ENCODE assay signal across 8 mouse cellular contexts in genomic region chr5:137072079-137072960, GRCm38 (mm10). TPM values are rescaled to one million over a fixed set of nuclear protein-coding genes. Genes with fewer than 3 reads are reported as not detected.
DNase-seq lines count a peak whose midpoint lies in the region; ATAC-seq lines count a peak whose summit lies in the region.

Gene Serpine1, minus strand, starts transcription at chr5:137072268.

- H3K36me3 ChIP-seq in hindbrain, embryonic 10.5 days = no peaks in the 10 kb centered on the region

- peak; percentile 27 for DNase-seq in T-cell, adult 2 months (ENCODE audit: low spot score)
- peak; percentile 36 for DNase-seq in cerebellum, adult 9-10 months
- peak; percentile 62 for DNase-seq in frontal cortex, postnatal 10 days (ENCODE audit: low spot score in 2 of 2)
- DNase-seq in hindbrain, embryonic 10.5 days (ENCODE audit: low spot score) = peak; percentile 68
- DNase-seq in layer of hippocampus, postnatal 36 days = peak; percentile 25 to 40
- peak; percentile 83 for DNase-seq in lung, postnatal 14 days
- peak; percentile 60 to 64 for DNase-seq in right cerebral cortex, adult 2 months (ENCODE audit: low spot score in 2 of 2)

- ATAC-seq in monocyte, adult 5-6 weeks (replicated peaks; ENCODE audit: insufficient number of reproducible peaks, low FRiP score, low TSS enrichment, poor library complexity, severe bottlenecking) = no peak

- peaks cover 34% of the 10 kb centered on the region for H3K4me1 ChIP-seq in hindbrain, embryonic 10.5 days (replicated peaks)

- H3K9me3 ChIP-seq in hindbrain, embryonic 10.5 days = no peaks in the 10 kb centered on the region

- 20% methylated on average over 23 of the region's 23 CpGs for WGBS in hindbrain, embryonic 10.5 days

- no peaks in the 10 kb centered on the region for H3K27me3 ChIP-seq in hindbrain, embryonic 10.5 days (ENCODE audit: insufficient read depth, poor library complexity, severe bottlenecking)

- H3K27ac ChIP-seq in hindbrain, embryonic 10.5 days = peak within 1 kb of the TSS; percentile 57

- H3K4me3 ChIP-seq in hindbrain, embryonic 10.5 days = peak within 1 kb of the TSS; percentile 45

RNA-seq across cellular contexts. Expression of gene Serpine1, which starts in this region (rescaled TPM):
- not detected in 2 replicates for polyA plus RNA-seq in hindbrain, embryonic 10.5 days (2016; fragmentation: Nextera tagmentation; extraction: Ambion mirVana)
- total RNA-seq in layer of hippocampus, postnatal 36 days (2021) = under 1 TPM; 0.37 to 0.56 TPM
- total RNA-seq in monocyte, adult 5-6 weeks (2017) = not detected in 3 replicates

Comparison
In these comparisons a context has a peak if more than half of its experiments do, and no peak if none do; other contexts are left out.
1. Peak in DNase-seq, H3K4me3 ChIP-seq and H3K27ac ChIP-seq in hindbrain, embryonic 10.5 days; RNA of the gene not detected or under 1 TPM.
2. Peak in DNase-seq in layer of hippocampus, postnatal 36 days; RNA of the gene not detected or under 1 TPM.
3. DNase-seq: peak in every context shown above with its lines; median percentile 83 in lung, postnatal 14 days; 68 in hindbrain, embryonic 10.5 days; 62 in frontal cortex, postnatal 10 days; 62 in right cerebral cortex, adult 2 months; 36 in cerebellum, adult 9-10 months; 32 in layer of hippocampus, postnatal 36 days; 27 in T-cell, adult 2 months.